Mouse (Mus musculus) gastrocnemius, postnatal 10 days (tissue): ENCODE data around the gene Apol9b. TPM values are rescaled to one million over a fixed set of nuclear protein-coding genes. Genes with fewer than 3 reads are reported as not detected.
"Not testable (repeated sequence)": the region's sequence is repeated elsewhere in the genome, so short reads cannot be mapped to it uniquely, and the experiment has no call there.

Source experiments
- DNase-seq: peaks from one replicate; pipeline ENCODE4 v3.0.0; 2021; ENCODE audit warnings: mixed read lengths
- long read RNA-seq, 2 experiments: library from polyadenylated mRNA; stranded (forward); transcript quantifications; one replicate each; pipeline ENCODE4 v2.0.0; 2021
- total RNA-seq, 2 experiments: library from RNA; stranded (reverse); gene quantifications; 2 replicates each; pipeline ENCODE4 v1.2.3; 2021

Apol9b gene
- total RNA-seq = not detected
- long read RNA-seq, experiment 1 = 0 reads
- long read RNA-seq, experiment 2 = 0 reads

DNA sequence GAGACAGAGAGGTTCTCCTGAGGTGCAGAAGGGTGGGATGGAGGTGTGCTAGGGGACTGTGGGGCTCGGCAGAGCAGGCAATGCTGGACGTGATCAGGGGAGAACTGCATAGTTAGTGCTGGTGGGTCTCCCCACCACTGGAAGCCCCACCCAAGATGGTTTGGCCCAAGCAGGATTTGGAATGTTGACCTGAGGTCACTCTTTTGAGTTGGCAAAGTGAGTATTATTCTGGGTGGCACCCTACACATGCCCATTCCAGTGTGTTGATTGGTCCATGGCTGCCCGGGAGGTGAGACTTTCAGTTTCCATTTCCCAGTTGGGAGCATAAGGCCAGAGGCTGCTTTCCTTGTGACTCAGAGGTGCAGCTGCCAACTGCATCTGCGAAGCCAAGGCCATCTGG, at the start of gene Apol9b:
Apol9b (plus strand) TSS at position 301 of the 400 bp plus-strand sequence.
- not testable (repeated sequence) for DNase-seq

DNA sequence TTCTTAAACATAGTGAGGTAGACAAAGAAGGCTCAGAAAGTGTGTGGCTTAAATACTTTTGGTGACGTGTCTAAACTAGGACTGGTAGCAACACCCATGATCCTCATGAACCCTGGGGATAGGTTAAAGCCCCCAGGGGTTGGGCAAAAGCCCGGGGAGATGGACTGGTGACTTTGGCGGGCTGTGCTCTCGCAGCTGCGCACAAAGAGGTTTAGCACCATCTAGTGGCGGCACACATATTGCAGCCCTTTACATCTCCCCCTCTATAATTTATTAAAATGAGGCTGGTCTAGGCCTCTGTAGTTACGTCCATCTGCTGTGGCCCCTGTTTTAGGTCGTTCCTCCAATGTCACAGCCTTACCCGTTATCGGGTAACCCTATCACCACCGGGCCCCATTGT, 44.9 kb upstream of the Apol9b start:
- peak; percentile 58 for DNase-seq

DNA sequence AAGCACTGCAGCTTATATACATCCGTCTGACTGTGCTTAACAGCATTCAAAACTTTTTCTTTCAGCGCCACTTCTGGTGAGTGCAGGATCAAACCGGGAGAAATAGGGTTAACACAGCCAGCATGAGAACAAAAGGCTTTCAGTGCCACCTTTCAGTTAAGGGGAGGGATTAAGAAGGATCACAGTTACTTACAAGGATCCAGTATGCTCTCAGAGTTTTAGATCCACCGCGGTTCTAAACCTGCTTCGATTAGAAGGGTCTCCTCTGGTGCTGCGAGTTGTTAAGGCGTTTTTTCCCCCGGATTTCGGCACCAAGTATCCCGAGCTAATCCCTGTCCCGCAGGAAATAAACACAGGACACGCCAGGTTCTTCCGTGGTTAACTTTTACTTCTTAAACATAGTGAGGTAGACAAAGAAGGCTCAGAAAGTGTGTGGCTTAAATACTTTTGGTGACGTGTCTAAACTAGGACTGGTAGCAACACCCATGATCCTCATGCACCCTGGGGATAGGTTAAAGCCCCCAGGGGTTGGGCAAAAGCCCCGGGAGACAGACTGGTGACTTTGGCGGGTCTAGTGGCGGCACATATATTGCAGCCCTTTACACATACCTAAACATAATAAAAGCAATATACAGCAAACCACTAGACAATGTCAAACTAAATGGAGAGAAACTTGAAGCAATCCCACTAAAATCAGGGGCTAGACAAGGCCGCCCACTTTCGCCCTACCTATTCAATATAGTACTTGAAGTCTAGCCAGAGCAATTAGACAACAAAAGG, 37.1 kb upstream of the Apol9b start:
- not testable (repeated sequence) for DNase-seq

DNA sequence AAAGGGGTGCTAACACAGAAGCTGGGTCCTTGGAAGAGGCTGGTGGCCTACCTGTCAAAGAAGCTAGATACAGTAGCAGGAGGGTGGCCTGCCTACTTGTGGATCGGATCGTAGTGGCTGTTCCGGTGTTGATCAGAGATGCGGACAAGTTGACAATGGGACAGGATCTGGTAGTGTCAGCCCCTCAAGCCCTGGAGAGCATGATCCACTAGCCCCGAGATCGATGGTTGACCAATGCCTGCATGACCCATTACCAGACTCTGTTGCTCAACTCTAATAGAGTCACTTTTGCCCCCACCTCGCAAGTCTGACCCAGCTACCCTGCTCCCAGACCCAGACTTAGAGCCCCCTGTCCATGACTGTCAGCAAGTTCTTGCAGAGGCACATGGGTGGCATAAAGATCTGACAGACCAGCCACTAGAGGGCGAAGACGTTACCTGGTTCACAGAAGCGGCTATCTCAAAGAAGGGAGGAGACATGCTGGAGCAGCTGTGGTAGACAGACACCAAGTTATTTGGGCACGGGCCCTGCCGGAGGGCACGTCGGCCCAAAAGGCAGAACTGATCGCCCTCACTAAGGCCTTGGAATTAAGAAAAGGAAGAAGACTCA, 34.0 kb upstream of the Apol9b start:
- DNase-seq = not testable (repeated sequence)

DNA sequence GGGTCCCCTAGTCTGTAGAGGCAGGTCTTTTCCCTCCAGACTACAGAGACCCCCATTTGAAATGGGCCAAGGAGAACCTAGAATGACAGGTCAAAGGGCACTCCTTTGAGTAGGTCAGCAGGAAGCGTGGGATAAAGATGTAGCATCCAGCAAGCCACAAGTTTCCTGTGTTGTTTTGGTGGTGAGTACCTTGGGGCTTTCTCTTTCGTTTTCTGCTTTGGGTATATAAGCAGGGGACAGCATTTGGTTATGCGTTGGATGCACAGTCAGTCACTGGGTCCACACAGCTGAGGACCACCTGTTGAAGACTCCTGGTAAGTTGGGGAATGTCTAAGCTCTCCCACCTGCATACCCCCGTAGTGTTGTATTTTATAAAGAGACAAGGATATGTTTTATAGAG, 30.2 kb upstream of the Apol9b start, which contains the start of gene Apol7e:
Apol7e (plus strand) TSS at position 202 of the 400 bp plus-strand sequence.
- not testable (repeated sequence) for DNase-seq

DNA sequence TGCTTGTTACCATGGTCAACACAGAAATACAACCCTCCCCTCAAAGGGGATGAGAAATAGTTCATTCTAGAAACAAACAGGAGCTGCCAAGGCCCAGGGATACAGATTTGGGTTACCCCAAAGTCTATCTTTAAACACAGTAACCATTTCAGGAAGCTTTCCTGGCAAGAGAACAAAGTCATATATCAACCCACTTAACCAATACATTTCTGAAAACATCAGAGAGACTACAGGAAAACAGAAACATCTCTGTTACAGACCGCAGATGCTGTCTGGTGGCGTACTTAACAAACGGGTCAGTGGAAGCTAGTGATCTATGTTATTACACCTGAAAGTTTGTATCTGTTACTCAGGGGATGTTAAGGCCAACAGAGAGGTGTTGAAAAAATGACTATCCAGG, 23.5 kb upstream of the Apol9b start:
- not testable (repeated sequence) for DNase-seq

DNA sequence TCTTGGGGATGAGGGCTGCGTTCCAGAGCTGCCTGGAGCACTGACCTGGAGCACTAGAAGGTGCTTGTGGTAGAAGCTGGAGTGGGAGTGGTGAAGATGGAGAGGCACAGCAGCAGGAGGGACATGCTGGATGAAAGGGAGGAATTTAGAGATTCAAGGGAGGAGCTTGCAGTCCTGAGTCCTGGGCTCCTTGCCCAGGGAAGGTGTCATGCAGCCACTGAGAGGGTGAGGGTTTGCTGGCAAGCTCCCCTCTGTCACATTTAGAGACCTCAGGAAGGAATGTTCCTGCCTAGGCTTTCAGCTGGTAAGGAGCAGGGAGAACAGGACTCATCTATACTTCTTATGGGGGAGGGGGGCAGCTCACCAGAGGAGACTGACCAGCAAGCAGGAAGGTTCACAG, 19.9 kb upstream of the Apol9b start:
- DNase-seq = not testable (repeated sequence)

DNA sequence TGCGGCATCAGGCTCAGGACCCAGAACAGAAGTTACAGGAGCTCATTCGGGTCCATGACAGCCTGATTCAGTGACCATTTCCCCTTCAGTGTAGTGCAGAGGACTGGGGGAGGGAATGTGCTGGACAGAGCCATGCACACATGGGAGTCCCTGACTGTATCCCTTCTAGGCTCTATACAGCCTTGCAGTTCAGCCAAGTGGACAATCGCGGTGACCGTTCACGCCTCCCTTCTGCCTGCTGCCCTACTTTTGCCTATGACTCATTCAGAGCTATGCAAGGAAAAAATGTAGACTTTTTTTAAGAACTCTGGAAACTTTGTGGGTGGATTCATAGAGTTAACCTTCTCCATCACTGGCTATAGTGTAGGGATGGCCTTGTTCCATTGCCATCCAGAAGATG, 10.6 kb upstream of the Apol9b start:
- not testable (repeated sequence) for DNase-seq

DNA sequence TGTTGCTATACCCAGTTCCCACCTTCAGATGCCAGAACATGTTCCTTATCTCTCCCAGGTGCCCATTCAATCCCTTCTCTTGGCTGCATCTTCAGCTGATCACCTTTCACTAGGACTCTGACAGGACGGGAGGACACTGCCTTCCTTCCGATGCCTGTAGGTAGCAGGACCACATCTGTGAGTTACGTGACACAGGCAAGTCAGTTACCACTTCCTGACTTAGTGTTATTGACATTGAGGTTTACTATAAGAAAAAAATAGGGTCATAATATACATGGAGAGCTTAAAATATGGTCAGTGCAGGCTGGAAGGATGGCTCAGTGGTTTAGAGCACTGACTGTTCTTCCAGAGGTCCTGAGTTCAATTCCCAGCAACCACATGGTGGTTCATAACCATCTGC, 7.3 kb upstream of the Apol9b start:
- DNase-seq = not testable (repeated sequence)

DNA sequence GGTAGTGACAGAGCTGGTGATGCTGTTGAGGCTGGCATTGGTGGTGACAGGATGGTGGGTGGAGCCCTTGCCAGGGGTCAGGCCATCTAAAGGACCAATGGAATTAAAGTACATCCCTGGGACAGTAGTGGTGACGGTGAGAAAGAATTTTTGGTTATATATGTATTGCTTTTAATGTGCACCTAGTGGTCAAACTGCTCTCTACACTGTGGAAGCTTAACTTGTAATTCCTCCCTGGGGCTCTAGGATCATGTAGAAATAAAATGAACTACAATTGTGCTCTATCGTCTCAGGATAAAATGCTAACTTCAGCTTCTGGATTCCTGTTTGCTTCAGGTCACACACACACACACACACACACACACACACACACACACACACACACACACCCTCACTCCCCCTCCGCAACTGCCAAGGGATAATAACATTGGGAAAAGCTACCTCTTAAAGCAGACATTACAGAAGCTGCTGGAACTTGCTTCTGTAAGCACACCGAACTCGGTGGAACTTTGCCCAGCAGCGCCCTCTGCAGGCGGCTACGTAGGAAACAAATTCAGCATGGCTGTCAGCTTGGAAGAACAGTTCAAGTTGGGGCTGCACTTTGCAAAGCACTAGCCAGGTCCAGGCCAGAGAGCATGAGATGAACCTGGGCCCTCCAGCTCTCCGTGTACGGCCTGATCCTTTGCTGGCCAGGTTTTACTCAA, 4.5 kb upstream of the Apol9b start:
- DNase-seq = not testable (repeated sequence)

DNA sequence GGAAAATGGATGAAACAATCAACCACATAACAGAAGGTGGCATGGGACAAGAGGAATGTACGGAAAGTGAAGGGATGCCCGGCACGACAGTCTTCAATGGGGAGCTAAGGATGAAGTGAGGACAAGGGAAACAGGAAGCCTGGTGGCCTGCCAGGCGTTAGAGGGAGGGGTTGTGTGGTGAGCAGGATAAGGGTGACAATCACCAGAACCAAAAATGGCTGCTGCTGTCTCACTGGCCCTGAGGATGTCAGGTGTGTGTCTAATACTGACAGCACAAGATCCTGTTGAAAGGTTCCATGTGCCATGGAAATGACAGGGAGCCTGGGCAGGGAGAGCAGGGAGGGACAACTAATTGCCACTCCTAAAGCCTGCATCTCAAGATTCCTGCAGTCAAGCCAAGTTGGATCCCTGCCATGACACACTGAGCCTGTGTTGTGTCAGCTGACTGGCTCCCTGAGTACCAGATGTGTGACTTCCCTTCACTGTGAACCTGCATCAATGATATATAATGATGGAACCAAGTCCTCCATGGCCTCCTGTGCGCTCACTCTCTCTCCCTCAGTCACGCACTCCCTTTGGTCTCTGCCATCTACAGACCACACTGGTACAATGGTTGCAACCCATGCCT, 3.3 kb upstream of the Apol9b start:
- not testable (repeated sequence) for DNase-seq

DNA sequence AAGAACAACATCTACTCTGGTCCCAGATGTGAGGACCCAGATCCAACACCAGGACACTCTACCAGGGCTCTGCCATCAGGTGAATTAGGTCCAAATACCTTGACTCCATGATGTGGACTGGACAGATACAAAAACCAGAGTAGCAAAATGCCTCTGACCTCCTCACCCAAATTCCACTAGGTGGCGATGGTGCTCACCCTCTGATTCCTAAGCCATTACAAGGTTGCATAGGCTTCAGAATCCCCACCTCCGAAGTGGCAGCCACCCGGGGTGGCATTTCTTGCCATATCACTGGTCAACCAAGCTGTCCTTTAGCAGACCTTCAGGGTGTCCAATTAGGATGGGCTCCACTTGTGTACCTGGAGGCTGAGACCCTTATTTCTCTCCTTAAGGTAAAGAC, 1.7 kb upstream of the Apol9b start:
- not testable (repeated sequence) for DNase-seq

DNA sequence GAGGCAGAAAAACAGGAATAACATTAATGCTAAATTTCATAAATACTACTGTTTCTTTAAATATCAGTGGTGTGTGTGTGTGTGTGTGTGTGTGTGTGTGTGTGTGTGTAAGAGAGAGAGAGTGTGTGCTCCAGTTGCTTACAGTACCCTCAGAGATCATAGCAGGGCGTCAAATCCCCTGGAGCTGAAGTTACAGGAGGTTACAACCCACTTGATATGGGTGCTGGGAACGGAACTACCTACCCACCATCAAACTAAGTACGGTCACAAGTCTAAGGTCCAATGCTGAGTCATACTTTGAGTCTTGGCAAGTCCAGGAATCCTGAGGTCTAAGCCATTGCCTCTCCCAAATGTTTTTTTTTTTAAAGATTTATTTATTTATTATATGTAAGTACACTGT, 1.1 kb upstream of the Apol9b start:
- DNase-seq = not testable (repeated sequence)

DNA sequence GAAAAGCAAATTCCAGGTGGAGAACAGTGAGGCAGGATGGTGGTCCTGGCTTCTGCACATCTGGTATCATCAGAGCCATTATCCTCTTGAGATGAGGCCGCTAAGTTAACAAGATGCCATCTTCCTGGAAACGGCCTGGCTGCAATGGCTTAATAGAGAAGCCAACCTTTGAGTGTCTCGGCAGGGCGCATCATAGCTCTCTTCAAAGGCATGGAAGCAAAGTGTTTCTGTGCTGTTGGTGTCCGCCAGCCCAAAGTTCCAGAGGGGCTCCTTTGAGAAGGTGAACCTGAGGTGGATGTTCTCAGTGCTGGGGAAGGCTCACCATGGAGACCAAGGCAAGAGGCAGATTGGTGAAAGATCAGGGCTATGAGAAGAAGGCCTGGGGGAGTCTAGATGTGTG, 2.8 kb downstream of the Apol9b start:
- no peak for DNase-seq

DNA sequence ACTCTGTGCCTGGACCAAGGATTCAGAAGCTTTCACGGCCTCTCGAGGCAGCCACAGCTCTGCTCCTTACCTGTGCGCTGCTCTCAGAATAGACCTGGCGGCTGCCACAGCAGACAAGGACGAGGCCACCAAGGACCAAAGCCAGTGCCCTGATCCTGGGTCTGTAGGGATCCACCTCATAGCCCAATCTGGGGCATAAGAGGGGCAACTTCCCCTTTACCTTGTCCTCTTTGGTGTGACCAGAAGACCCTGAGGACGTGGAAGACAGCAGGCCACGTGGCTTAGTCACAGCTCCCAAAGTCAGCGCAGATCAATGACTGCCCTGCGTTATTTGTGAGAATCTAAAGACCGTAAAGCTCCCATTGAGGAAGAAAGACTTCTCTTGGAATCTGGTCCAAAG, 4.0 kb downstream of the Apol9b start:
- not testable (repeated sequence) for DNase-seq

DNA sequence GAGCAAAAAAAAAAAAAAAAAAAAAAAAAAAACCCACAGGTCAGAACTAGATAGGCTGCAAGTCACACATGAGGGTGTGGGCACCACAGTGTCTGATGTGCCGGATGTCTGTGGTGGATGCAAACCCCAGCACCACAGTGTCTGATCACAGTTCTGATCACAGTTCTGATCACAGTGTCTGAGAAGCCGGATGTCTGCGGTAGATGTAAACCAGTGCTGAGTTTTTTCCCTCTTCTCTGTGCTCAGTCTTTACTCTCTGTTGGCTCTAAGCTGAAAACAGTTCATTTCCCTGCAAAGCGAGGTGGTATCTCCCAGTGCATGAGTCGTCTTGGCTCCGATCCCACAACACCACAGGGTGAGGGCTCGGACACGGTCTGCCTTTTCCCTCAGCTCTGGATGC, 4.5 kb downstream of the Apol9b start:
- not testable (repeated sequence) for DNase-seq

DNA sequence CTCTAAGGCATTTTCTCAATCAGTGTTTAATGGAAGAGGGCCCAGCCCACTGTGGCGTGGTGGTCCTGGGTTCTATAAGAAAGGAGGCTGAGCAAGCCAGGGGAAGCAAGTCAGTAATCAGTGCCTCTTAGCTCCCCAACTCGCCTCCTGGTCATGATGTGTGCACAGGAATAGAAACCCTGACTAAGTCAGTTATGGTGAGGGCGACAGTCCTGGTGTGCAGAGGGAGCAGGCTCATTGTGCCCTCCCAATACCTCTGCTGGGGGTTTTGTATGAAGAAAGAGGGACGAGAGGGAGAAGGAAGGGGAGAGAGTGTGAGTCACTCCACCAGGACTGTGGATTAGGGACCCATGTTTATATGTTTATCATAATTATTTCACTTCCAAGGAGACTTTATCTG, 5.1 kb downstream of the Apol9b start:
- not testable (repeated sequence) for DNase-seq

DNA sequence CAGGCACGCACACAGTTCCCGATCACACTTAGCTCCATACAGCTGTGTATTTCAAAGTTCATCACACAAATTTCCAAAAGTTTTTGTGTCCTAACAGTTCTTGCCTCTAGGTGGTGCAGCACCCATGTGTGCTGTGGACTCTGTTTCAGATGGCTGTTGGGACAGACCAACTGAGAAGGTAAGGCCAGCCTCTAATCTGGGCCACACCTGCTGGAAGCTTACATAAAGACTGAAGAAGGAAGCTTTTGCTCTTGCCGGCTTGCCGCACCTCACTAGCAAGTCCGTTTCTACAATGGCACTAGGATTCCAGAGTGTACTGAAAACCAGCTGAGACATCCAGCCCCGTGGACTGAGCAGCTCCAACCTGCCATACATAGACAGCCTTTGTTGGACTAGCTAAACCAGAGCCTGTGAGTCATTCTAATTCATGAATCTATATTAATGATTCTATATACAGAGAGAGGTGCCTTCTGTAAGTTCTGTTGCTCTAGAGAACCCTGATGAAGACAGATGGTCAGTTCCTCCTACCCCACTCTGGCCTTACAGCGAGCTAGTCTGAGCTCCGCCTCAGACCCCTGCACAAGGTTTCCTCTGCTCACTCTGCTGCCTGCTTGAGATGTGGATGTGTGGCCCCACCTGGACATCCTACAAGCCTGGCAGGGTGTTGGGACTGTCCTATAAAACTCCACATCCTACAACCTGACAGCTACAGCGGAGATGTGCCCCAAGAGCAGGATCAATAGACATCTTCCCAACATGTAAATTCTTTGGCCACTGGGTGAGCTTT, 11.9 kb downstream of the Apol9b start:
- DNase-seq = no peak

DNA sequence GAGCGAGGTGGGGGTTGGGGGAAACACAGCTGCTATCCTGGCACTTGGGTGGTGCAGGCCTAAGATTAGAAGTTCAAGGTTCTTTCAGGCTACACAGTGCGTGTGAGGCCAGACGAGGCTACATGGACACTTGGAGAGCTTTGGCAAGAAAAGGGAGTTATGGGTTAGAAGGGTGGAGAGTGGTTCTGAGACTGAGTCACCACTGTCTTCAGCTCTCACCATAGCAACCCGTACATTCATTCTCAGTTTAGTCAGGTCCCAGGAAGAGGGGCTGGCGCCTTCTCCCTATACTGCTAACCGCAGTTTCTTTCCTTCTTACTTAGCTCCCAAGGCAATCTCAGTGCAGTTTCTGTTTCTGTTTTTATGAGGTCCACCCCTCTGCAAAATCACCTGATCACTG, 12.7 kb downstream of the Apol9b start:
- DNase-seq = not testable (repeated sequence)

DNA sequence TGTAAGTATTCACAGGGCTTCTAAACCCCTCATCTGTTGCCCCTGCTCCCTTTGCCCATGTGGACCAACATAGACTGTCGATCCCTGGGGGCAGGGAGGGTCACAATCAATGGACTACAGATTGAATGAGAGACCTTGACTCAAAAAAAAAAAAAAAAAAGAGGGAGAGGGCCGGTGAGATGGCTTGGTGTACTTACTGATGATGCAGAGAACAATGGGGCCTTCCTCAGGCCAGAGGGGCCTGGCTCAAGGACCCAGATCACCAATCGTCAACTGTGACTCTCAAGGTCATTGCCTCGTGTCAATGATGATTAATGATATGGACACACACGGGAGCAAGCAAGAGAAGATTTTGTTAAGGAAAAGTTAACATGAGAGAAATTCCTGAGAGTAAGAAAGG, 15.8 kb downstream of the Apol9b start:
- DNase-seq = no peak

DNA sequence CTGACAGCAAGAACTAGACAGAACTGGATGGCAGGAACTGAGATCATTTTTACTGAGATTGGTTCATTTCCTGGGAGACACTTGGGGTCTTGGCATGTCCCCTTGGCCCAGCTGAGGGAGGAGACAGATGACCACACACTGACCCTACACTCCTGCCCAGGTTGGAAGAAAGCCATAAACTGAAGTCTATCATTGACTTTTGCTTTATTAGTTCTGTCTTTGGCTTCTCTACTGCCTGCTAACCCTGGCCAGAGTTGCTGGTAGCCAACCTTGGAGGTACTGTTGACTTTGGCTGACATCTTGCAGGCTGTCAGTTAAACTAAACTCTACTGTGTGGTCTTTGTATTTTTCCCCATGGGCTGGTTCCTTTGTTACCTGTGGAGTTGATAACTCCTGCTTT, 16.2 kb downstream of the Apol9b start:
- no peak for DNase-seq

DNA sequence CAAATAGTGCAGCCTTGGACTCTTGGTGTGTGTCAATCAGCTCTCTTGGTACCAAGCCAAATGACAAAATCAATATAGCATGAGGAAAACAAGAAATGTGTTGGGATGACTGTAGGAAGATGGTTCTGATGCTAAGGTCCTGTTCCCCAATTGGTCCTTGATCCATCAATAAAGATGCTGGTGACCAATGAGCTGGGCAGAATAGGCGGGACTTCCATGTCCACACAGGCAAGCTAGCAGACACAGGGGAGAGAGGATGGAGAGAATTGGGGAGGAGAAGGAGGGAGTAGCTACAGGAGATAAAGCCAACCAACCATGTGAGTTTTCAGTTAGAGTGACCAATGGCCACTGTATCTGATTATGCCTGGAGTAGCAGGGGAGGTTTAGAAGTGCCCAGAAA, 17.5 kb downstream of the Apol9b start:
- no peak for DNase-seq
